Mouse (Mus musculus): ENCODE measurements at regions not wholly inside any gene's neighbourhood (a gene's known extent, or its start where the extent isn't known, plus 50 kb on each side); places are given as distances from the start of the nearest gene placed in this dataset.

- Histone ChIP-seq H3K9me3 (no peaks in the 10 kb centered on the region), H3K27ac (no peak overlapping the region), H3K4me3 (replicated peaks) (no peak overlapping the region), H3K27me3 (no peaks in the 10 kb centered on the region), H3K9ac (replicated peaks) (no peak overlapping the region), H3K36me3 (no peaks in the 10 kb centered on the region), H3K4me1 (replicated peaks) (no peaks in the 10 kb centered on the region), H3K4me2 (replicated peaks) (no peak overlapping the region)
- WGBS: 93% methylated on average over 7 of the region's 7 CpGs
- ATAC-seq: no peak
Measured at GRCm38 (mm10) chr11:111155023-111155422, 89.1 kb downstream of the Kcnj2 start.

DNA sequence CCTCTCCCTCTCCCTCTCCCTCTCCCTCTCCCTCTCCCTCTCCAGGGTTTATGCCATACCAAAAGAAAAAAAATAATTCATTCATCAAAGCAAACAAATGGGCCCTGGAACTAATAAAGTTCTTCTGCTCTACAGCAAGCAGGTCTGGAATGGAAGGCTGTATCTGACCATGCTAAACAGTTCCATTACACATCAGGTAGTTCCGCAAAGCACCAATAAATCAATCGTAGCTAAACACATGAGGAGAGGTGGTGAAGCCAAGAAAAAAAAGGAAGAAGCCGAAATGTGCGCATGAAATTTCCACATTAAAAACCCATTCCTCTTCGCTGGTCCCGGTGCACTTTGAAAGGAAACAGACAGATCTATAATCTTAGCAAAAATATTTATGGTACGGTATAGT, 89.8 kb downstream of the Kcnj2 start:
- Histone ChIP-seq H3K27me3 (no peaks in the 10 kb centered on the region), H3K27ac (no peak overlapping the region), H3K4me1 (replicated peaks) (no peaks in the 10 kb centered on the region), H3K4me2 (replicated peaks) (no peak overlapping the region), H3K9ac (replicated peaks) (no peak overlapping the region), H3K4me3 (replicated peaks) (no peak overlapping the region), H3K9me3 (no peaks in the 10 kb centered on the region), H3K36me3 (no peaks in the 10 kb centered on the region)
- 90% methylated on average over 7 of the region's 7 CpGs for WGBS
- ATAC-seq: no peak

DNA sequence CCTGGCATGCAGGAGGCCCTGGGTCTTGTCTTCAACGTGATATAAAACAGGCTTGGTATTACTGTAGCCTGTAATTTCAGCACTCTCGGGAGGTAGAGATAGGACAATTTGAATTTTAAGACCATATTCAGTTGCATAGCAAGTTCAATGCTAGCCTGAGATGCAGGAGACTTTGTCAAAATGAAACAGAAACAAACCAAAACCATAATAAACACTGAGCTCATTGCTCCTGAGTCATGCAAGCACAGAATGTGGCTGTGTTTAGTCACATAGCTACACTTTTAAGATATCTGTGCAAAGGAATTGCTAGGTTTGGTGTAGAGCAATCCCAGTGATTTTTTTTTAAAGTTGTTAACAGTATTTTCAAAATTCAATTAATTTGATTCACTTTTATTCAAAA, 93.3 kb downstream of the Kcnj2 start:
- H3K4me2 ChIP-seq (replicated peaks): no peak overlapping the region
- no peaks in the 10 kb centered on the region for H3K36me3 ChIP-seq
- no peaks in the 10 kb centered on the region for H3K9me3 ChIP-seq
- no peaks in the 10 kb centered on the region for H3K4me1 ChIP-seq (replicated peaks)
- WGBS: 80% methylated on average over 2 of the region's 2 CpGs
- no peak overlapping the region for H3K4me3 ChIP-seq (replicated peaks)
- H3K9ac ChIP-seq (replicated peaks): no peak overlapping the region
- no peak overlapping the region for H3K27ac ChIP-seq
- no peaks in the 10 kb centered on the region for H3K27me3 ChIP-seq
- ATAC-seq: no peak

- Histone ChIP-seq H3K4me3 (replicated peaks) (no peak overlapping the region), H3K36me3 (no peaks in the 10 kb centered on the region), H3K9me3 (no peaks in the 10 kb centered on the region), H3K4me2 (replicated peaks) (no peak overlapping the region), H3K27me3 (no peaks in the 10 kb centered on the region), H3K4me1 (replicated peaks) (no peaks in the 10 kb centered on the region), H3K9ac (replicated peaks) (no peak overlapping the region), H3K27ac (no peak overlapping the region)
- no peak for ATAC-seq
Measured at GRCm38 (mm10) chr11:111164907-111165306, 98.9 kb downstream of the Kcnj2 start.

GRCm38 (mm10) chr11:111170174-111170800, 104.3 kb downstream of the Kcnj2 start:
- Histone ChIP-seq H3K4me3 (replicated peaks) (no peak overlapping the region), H3K9me3 (no peaks in the 10 kb centered on the region), H3K4me2 (replicated peaks) (no peak overlapping the region), H3K27ac (no peak overlapping the region), H3K36me3 (no peaks in the 10 kb centered on the region), H3K4me1 (replicated peaks) (no peaks in the 10 kb centered on the region), H3K9ac (replicated peaks) (no peak overlapping the region), H3K27me3 (no peaks in the 10 kb centered on the region)
- WGBS: 91% methylated on average over 5 of the region's 5 CpGs
- no peak for ATAC-seq

DNA sequence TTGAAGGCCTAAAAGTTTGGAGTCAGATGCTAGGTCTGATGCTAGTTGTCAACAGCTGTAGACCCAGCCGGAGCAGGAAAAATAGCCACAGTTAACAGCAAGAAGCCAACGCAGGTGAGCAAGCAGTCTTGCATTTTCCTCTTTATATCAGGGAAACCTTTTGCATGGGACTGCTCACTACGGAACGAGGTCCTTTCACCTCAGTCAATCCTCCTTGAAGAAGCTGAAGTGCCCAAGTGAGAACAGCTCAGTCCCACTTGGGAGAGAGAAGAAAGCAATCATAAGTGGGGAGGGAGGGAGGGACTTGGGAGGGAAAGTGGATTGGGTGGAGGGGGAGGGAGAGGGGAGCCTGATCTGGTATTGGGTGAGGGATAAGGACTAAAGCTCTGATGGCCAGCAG, 107.6 kb downstream of the Kcnj2 start:
- Histone ChIP-seq H3K9ac (replicated peaks) (no peak overlapping the region), H3K27me3 (no peaks in the 10 kb centered on the region), H3K9me3 (no peaks in the 10 kb centered on the region), H3K27ac (no peak overlapping the region), H3K4me1 (replicated peaks) (no peaks in the 10 kb centered on the region), H3K4me3 (replicated peaks) (no peak overlapping the region), H3K36me3 (no peaks in the 10 kb centered on the region), H3K4me2 (replicated peaks) (no peak overlapping the region)
- no peak for ATAC-seq
- 89% methylated on average over 4 of the region's 4 CpGs for WGBS

GRCm38 (mm10) chr11:111175566-111175965, 109.6 kb downstream of the Kcnj2 start:
- no peaks in the 10 kb centered on the region for H3K27me3 ChIP-seq
- H3K27ac ChIP-seq: no peak overlapping the region
- no peak overlapping the region for H3K9ac ChIP-seq (replicated peaks)
- H3K4me3 ChIP-seq (replicated peaks): no peak overlapping the region
- no peak overlapping the region for H3K4me2 ChIP-seq (replicated peaks)
- no peaks in the 10 kb centered on the region for H3K4me1 ChIP-seq (replicated peaks)
- ATAC-seq: no peak
- no peaks in the 10 kb centered on the region for H3K9me3 ChIP-seq
- H3K36me3 ChIP-seq: no peaks in the 10 kb centered on the region
- 76% methylated on average over 3 of the region's 3 CpGs for WGBS

DNA sequence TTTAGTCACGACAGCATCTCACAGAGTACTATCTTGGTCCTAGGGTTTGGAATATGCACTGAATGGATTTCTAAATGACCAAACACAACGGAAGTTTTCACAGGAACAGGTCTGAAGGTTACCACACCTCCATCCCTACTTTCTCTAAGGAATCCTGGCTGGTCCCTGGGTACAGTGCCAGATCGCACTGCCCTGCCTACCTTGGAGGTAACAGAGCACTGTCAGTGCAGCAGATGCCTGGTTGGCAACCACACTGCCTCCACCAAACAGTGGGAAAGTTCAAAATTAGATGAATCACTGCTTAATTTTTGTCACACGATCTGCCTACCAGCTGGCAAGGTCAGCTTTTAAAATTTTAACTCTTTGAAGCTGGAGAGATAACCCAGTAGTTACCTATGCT, 111.6 kb downstream of the Kcnj2 start:
- Histone ChIP-seq H3K4me1 (replicated peaks) (no peaks in the 10 kb centered on the region), H3K9me3 (no peaks in the 10 kb centered on the region), H3K4me3 (replicated peaks) (no peak overlapping the region), H3K27ac (no peak overlapping the region), H3K27me3 (no peaks in the 10 kb centered on the region), H3K36me3 (no peaks in the 10 kb centered on the region), H3K4me2 (replicated peaks) (no peak overlapping the region), H3K9ac (replicated peaks) (no peak overlapping the region)
- no peak for ATAC-seq
- 83% methylated on average over 4 of the region's 4 CpGs for WGBS

DNA sequence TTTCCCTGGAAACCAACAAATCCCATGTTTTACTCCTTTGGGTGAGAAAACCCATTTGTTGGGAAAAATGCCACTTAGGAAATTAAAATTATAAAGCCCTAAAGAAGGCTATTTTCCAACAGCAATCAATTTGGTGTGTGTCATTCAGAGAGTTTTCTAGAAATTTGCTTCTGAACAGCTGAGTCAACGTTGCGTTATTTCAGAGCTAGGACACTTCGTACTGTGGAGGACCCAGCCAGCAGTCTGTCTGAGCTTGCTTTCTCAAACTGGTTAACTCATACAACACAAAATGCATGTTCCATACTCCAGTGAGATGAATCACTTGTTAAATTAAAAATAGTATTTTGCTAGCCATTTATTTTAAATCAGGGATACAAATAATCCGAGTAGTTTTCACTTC, 131.5 kb downstream of the Kcnj2 start:
- H3K9ac ChIP-seq (replicated peaks): no peak overlapping the region
- no peaks in the 10 kb centered on the region for H3K36me3 ChIP-seq
- H3K4me3 ChIP-seq (replicated peaks): no peak overlapping the region
- WGBS: 73% methylated on average over 4 of the region's 4 CpGs
- H3K9me3 ChIP-seq: no peaks in the 10 kb centered on the region
- no peak for ATAC-seq
- H3K4me1 ChIP-seq (replicated peaks): no peaks in the 10 kb centered on the region
- no peak overlapping the region for H3K27ac ChIP-seq
- H3K27me3 ChIP-seq: no peaks in the 10 kb centered on the region
- no peak overlapping the region for H3K4me2 ChIP-seq (replicated peaks)

DNA sequence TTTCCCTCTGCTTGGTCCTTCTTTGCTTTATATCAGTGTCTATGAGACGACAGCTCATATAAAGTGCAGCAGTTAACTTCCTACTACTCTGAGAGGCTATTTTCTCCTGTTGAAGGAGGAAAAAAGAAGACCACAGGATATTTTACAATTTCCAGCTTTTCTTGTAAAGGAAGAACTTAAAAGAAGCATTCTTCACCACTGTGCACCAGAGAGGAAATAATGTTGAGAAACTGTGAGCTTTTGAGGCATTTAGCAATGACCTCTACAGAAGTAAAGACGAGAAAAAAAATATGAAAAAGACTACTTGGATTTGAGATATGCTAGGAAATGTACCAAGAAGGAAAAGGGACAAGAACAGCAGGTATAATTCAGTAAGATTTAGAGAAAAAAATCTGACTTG, 134.5 kb downstream of the Kcnj2 start:
- ATAC-seq: no peak

GRCm38 (mm10) chr11:111202780-111203179, 136.8 kb downstream of the Kcnj2 start:
- no peak overlapping the region for H3K4me2 ChIP-seq (replicated peaks)
- H3K9me3 ChIP-seq: no peaks in the 10 kb centered on the region
- no peaks in the 10 kb centered on the region for H3K4me1 ChIP-seq (replicated peaks)
- H3K27ac ChIP-seq: no peak overlapping the region
- H3K36me3 ChIP-seq: no peaks in the 10 kb centered on the region
- H3K9ac ChIP-seq (replicated peaks): no peak overlapping the region
- H3K27me3 ChIP-seq: no peaks in the 10 kb centered on the region
- ATAC-seq: no peak
- H3K4me3 ChIP-seq (replicated peaks): no peak overlapping the region

More for the DNA sequence above, 134.5 kb downstream of the Kcnj2 start:
- H3K9me3 ChIP-seq: no peaks in the 10 kb centered on the region
- H3K4me2 ChIP-seq (replicated peaks): no peak overlapping the region
- no peak overlapping the region for H3K4me3 ChIP-seq (replicated peaks)
- H3K4me1 ChIP-seq (replicated peaks): no peaks in the 10 kb centered on the region
- H3K27me3 ChIP-seq: no peaks in the 10 kb centered on the region
- no peaks in the 10 kb centered on the region for H3K36me3 ChIP-seq
- WGBS: 78% methylated on average over 2 of the region's 2 CpGs
- H3K27ac ChIP-seq: no peak overlapping the region
- no peak overlapping the region for H3K9ac ChIP-seq (replicated peaks)

- Histone ChIP-seq H3K4me1 (replicated peaks) (peaks cover 20% of the 10 kb centered on the region), H3K27ac (no peak overlapping the region), H3K4me3 (replicated peaks) (no peak overlapping the region), H3K36me3 (no peaks in the 10 kb centered on the region), H3K27me3 (no peaks in the 10 kb centered on the region), H3K9me3 (no peaks in the 10 kb centered on the region), H3K9ac (replicated peaks) (no peak overlapping the region), H3K4me2 (replicated peaks) (no peak overlapping the region)
- ATAC-seq: no peak
Measured at GRCm38 (mm10) chr11:111210565-111210964, 144.6 kb downstream of the Kcnj2 start.

GRCm38 (mm10) chr11:111212038-111212701, 146.2 kb downstream of the Kcnj2 start:
- WGBS: 41% methylated on average over 5 of the region's 5 CpGs
- peak overlapping the region; percentile 7; the same call in 1 of the 2 replicates for H3K4me2 ChIP-seq (replicated peaks)
- ATAC-seq: peak; percentile 95

More at GRCm38 (mm10) chr11:111212038-111212701, 146.2 kb downstream of the Kcnj2 start:
- no peak overlapping the region for H3K9ac ChIP-seq (replicated peaks)
- no peaks in the 10 kb centered on the region for H3K36me3 ChIP-seq
- H3K27me3 ChIP-seq: no peaks in the 10 kb centered on the region
- H3K9me3 ChIP-seq: no peaks in the 10 kb centered on the region
- H3K4me1 ChIP-seq (replicated peaks): peaks cover 20% of the 10 kb centered on the region
- H3K27ac ChIP-seq: peak overlapping the region; percentile 35
- H3K4me3 ChIP-seq (replicated peaks): no peak overlapping the region

Data from midbrain, embryonic 13.5 days (tissue).